Mouse (Mus musculus) hindbrain, embryonic 10.5 days (tissue): ENCODE measurements around the gene Cenps. TPM values are rescaled to one million over a fixed set of nuclear protein-coding genes. Genes with fewer than 3 reads are reported as not detected.
"Not testable (repeated sequence)": the region's sequence is repeated elsewhere in the genome, so short reads cannot be mapped to it uniquely, and the experiment has no call there.

Experiments
- DNase-seq: peaks from one replicate; pipeline ENCODE4 v3.0.0-alpha.2; 2017; ENCODE audit warnings: low spot score
- H3K27ac ChIP-seq: fragments of 300-500 bp; sonication (generic); 2 replicates; pipeline ENCODE4 v1.5.1; 2016; ENCODE audit warnings: mild to moderate bottlenecking, moderate library complexity
- H3K27me3 ChIP-seq: fragments of 300-500 bp; sonication (generic); 2 replicates; pipeline ENCODE4 v1.6.1; 2016; ENCODE audit warnings: mild to moderate bottlenecking; ENCODE audit not compliant: poor library complexity, insufficient read depth, severe bottlenecking
- H3K36me3 ChIP-seq: fragments of 300-500 bp; sonication (generic); 2 replicates; pipeline ENCODE4 v1.6.1; 2016; ENCODE audit warnings: mild to moderate bottlenecking, moderate library complexity
- H3K4me1 ChIP-seq: fragments of 300-500 bp; sonication (generic); replicated peaks from 2 replicates; pipeline ENCODE4 v1.6.1; 2016; ENCODE audit warnings: mild to moderate bottlenecking
- H3K4me3 ChIP-seq: fragments of 300-500 bp; sonication (generic); 2 replicates; pipeline ENCODE4 v1.5.1; 2016; ENCODE audit warnings: mild to moderate bottlenecking, moderate library complexity
- H3K9me3 ChIP-seq: fragments of 300-500 bp; sonication (generic); 2 replicates; pipeline ENCODE4 v1.6.1; 2016; ENCODE audit warnings: mild to moderate bottlenecking, moderate library complexity
- WGBS: fragments of 180-500 bp; shearing (Covaris S2); methylation state at CpG from one replicate; pipeline ENCODE4 v1.1.7; 2016; 5-methylcytosine and 5-hydroxymethylcytosine counted together
- polyA plus RNA-seq: library from polyadenylated mRNA; unstranded; fragments of >200 nt; fragmentation: Nextera tagmentation; extraction: Ambion mirVana; gene quantifications from 2 replicates; pipeline ENCODE4 v1.2.1, GENCODE M21; 2016

Cenps gene
- polyA plus RNA-seq, 1 experiment from 2014 or later, result 56.0 TPM

DNA sequence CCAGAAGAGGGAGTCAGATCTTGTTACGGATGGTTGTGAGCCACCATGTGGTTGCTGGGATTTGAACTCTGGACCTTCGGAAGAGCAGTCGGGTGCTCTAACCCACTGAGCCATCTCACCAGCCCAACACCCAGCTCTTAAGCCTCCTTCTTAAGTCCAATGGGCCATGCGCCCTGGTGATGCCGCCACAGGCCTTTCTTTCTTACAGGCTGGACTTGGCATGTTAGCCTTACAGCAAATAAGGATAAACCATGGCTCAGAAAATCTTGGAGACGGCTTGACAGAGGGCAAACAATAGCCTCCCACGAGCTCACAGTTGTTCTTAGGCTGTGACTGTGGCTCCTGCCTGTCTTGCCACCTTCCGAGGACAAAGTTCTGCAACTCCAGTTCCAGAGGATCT is 32.5 kb upstream of the Cenps start:
- WGBS, result 79% methylated on average over 8 of the region's 8 CpGs

GRCm38 (mm10) chr4:149168016-149168415 is 30.6 kb upstream of the Cenps start:
- no peaks in the 10 kb centered on the region for H3K9me3 ChIP-seq
- no peaks in the 10 kb centered on the region for H3K27me3 ChIP-seq
- no peak overlapping the region for H3K4me3 ChIP-seq
- no peak overlapping the region for H3K27ac ChIP-seq
- peaks cover 22% of the 10 kb centered on the region for H3K36me3 ChIP-seq
- 80% methylated on average over 2 of the region's 2 CpGs for WGBS
- H3K4me1 ChIP-seq, result peaks cover 36% of the 10 kb centered on the region
- no peak for DNase-seq

More for the DNA sequence above, 32.5 kb upstream of the Cenps start:
- DNase-seq, H3K27ac ChIP-seq, H3K36me3 ChIP-seq, H3K9me3 ChIP-seq, H3K27me3 ChIP-seq, H3K4me3 ChIP-seq: not testable (repeated sequence)
- peaks cover 39% of the 10 kb centered on the region for H3K4me1 ChIP-seq

DNA sequence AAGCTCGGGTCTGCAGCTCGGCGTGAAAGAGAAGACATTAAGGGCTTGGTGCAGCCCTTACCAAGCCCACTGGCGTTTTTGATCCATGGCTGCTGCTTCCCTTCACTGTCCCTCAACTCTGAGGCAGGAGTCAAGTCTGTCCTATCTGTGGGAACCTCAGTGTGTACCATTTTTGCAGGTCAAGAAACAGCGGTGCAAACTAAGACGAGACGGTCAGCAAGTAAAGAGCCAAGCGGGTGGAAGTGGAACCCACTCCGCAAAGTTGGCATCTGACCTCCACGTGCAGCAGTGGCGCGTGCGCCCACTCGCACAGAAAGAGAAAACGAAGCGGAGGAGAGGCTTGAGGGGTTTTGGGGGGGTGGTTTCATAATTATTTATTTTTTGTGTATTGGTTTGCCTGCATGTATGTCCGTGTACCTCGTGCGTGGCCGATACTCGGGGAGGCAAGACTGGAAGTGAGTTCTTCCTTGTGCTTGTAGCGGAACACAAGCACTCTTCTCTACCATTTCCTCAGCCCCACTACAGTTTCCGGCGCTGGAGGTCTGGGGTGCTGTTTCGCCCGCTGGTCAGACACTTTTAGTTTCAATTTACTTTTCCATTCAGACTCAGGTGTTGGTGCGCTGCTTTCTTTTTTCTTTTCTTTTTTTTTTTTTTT is 29.7 kb upstream of the Cenps start:
- Histone ChIP-seq H3K4me3 (peak overlapping the region; percentile 76), H3K27ac (peak overlapping the region; percentile 91), H3K27me3 (no peaks in the 10 kb centered on the region), H3K4me1 (peaks cover 35% of the 10 kb centered on the region), H3K9me3 (no peaks in the 10 kb centered on the region), H3K36me3 (peaks cover 32% of the 10 kb centered on the region)
- no peak for DNase-seq
- 2% methylated on average over 27 of the region's 27 CpGs for WGBS

GRCm38 (mm10) chr4:149166215-149166946 is 29.0 kb upstream of the Cenps start, which contains the start of gene Pgd:
Gene Pgd, minus strand, starts transcription at chr4:149166771.
- DNase-seq, result peak; percentile 96
- no peaks in the 10 kb centered on the region for H3K27me3 ChIP-seq
- H3K4me1 ChIP-seq, result peaks cover 35% of the 10 kb centered on the region
- H3K36me3 ChIP-seq, result peaks cover 39% of the 10 kb centered on the region
- peak within 1 kb of the TSS; percentile 76 for H3K4me3 ChIP-seq
- H3K9me3 ChIP-seq, result no peaks in the 10 kb centered on the region
- under 1% methylated on average over 59 of the region's 59 CpGs for WGBS
- H3K27ac ChIP-seq, result peak within 1 kb of the TSS; percentile 91

DNA sequence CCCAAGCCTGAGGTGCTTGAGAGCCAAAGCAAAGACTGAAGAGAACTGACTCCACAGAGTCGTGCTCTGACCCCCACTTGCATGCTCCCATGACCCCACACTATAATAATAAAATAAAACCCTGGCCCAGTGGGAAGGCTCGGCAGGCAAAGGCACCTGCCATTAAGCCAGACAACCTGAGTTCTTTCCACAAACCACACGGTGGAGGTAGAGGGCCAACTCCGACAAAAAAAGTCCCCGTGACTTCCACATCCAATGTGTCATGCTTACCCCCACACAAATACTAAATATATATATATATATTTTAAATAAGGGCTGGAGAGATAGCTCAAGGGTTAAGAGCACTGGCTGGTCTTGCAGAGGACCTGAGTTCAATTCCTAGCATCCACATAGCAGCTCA is 26.7 kb upstream of the Cenps start:
- no peak overlapping the region for H3K4me3 ChIP-seq
- H3K36me3 ChIP-seq, result peaks cover 61% of the 10 kb centered on the region
- DNase-seq, result no peak
- H3K9me3 ChIP-seq, result no peaks in the 10 kb centered on the region
- no peak overlapping the region for H3K27ac ChIP-seq
- peaks cover 29% of the 10 kb centered on the region for H3K4me1 ChIP-seq
- no peaks in the 10 kb centered on the region for H3K27me3 ChIP-seq
- WGBS, result 59% methylated on average over 5 of the region's 5 CpGs

GRCm38 (mm10) chr4:149163196-149163595 is 25.8 kb upstream of the Cenps start:
- Histone ChIP-seq H3K36me3 (peaks cover 70% of the 10 kb centered on the region), H3K27me3 (no peaks in the 10 kb centered on the region), H3K4me1 (peaks cover 29% of the 10 kb centered on the region), H3K27ac (no peak overlapping the region), H3K4me3 (no peak overlapping the region), H3K9me3 (no peaks in the 10 kb centered on the region)
- 82% methylated on average over 1 of the region's 1 CpGs for WGBS
- no peak for DNase-seq

DNA sequence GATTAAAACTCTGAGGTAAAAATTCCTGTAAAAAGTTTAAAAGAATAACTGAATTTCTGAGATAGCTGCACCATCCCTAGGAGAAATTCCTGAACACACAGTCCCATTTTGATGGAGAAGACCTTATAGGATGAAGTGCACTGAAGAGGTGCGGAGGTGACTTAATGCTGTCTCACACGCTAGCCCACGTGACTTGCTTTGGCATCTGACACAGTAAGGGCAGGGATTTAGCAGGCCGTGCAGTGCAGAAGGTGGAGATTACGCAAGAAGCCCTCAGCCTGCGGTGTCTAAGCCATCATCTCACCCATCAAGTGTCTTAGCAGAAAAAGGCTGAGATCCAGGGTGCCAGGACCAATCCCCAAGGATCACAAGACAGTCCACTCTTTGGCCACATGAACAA is 23.7 kb upstream of the Cenps start:
- DNase-seq, result no peak
- H3K27me3 ChIP-seq, result no peaks in the 10 kb centered on the region
- H3K9me3 ChIP-seq, result no peaks in the 10 kb centered on the region
- H3K36me3 ChIP-seq, result peaks cover 91% of the 10 kb centered on the region
- 93% methylated on average over 6 of the region's 6 CpGs for WGBS
- H3K27ac ChIP-seq, result no peak overlapping the region
- H3K4me3 ChIP-seq, result no peak overlapping the region
- peaks cover 18% of the 10 kb centered on the region for H3K4me1 ChIP-seq

DNA sequence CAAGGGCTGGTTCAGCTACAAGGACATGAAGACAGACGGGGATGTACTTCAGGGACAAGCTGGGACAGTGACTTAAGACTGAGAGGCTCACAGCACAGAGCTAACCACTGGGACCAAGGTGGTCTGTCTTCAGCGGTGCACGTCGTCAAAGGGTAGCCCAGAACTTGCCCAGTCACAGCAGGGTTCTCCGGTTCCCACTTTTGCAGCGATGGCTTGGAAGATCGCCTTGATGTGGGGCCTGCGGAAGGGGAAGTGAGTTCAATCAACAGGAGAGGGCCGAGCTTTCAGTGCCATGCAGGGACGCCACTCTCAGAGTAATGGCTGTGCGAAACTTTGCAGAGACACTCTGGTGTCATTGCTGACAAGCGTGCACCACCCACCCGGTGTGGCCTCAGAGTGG is 22.5 kb upstream of the Cenps start:
- Histone ChIP-seq H3K4me3 (no peak overlapping the region), H3K36me3 (peaks cover 99% of the 10 kb centered on the region), H3K9me3 (0 out of 2 replicates have a peak, but pooled peaks cover 3% of the 10 kb centered on the region)

DNA sequence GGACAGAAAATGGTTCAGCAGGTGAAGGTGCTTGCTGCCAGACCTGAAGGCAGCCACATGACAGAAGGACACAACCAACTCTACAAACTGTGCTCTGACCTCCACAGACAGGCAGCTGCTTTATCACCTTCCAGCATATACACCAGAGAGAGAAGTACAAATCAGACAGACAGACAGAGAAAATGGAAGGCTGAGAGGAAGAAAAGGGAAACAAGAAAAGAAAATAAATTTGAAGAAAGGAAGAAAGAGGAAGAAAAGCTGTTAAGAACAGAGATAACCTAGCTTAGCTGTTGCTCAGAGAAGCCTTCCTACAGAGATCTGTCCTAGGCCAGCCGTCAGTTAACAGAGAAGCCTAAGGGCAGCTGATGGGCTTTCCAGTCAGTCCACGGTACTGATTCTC is 21.8 kb upstream of the Cenps start:
- Histone ChIP-seq H3K27ac (no peak overlapping the region), H3K4me3 (no peak overlapping the region), H3K27me3 (no peaks in the 10 kb centered on the region), H3K4me1 (0 out of 2 replicates have a peak, but pooled peaks cover 3% of the 10 kb centered on the region), H3K9me3 (0 out of 2 replicates have a peak, but pooled peaks cover 3% of the 10 kb centered on the region), H3K36me3 (peaks cover 100% of the 10 kb centered on the region)
- no peak for DNase-seq
- 92% methylated on average over 2 of the region's 2 CpGs for WGBS

More for the DNA sequence above, 22.5 kb upstream of the Cenps start:
- Histone ChIP-seq H3K27ac (no peak overlapping the region), H3K4me1 (peaks cover 6% of the 10 kb centered on the region; the same call in 1 of the 2 replicates), H3K27me3 (no peaks in the 10 kb centered on the region)
- WGBS, result 93% methylated on average over 13 of the region's 13 CpGs
- DNase-seq, result no peak

- Histone ChIP-seq H3K4me3 (no peak overlapping the region), H3K27me3 (no peaks in the 10 kb centered on the region), H3K4me1 (no peaks in the 10 kb centered on the region), H3K27ac (no peak overlapping the region), H3K9me3 (0 out of 2 replicates have a peak, but pooled peaks cover 3% of the 10 kb centered on the region), H3K36me3 (peaks cover 100% of the 10 kb centered on the region)
- WGBS, result 96% methylated on average over 8 of the region's 8 CpGs
- no peak for DNase-seq
These were observed 20.1 kb upstream of the Cenps start for GRCm38 (mm10) chr4:149157415-149157973.

- WGBS, result 96% methylated on average over 6 of the region's 6 CpGs
- peaks cover 100% of the 10 kb centered on the region for H3K36me3 ChIP-seq
- H3K4me3 ChIP-seq, result no peak overlapping the region
- H3K4me1 ChIP-seq, result no peaks in the 10 kb centered on the region
- 0 out of 2 replicates have a peak, but pooled peaks cover 3% of the 10 kb centered on the region for H3K9me3 ChIP-seq
- no peak for DNase-seq
- H3K27me3 ChIP-seq, result no peaks in the 10 kb centered on the region
- no peak overlapping the region for H3K27ac ChIP-seq
These were observed 18.3 kb upstream of the Cenps start for GRCm38 (mm10) chr4:149155711-149156110.

- Histone ChIP-seq H3K9me3 (0 out of 2 replicates have a peak, but pooled peaks cover 3% of the 10 kb centered on the region), H3K4me3 (no peak overlapping the region), H3K4me1 (0 out of 2 replicates have a peak, but pooled peaks cover 3% of the 10 kb centered on the region), H3K36me3 (peaks cover 100% of the 10 kb centered on the region), H3K27me3 (no peaks in the 10 kb centered on the region), H3K27ac (no peak overlapping the region)
- no peak for DNase-seq
- 98% methylated on average over 7 of the region's 7 CpGs for WGBS
These were observed 17.4 kb upstream of the Cenps start for GRCm38 (mm10) chr4:149154859-149155258.

DNA sequence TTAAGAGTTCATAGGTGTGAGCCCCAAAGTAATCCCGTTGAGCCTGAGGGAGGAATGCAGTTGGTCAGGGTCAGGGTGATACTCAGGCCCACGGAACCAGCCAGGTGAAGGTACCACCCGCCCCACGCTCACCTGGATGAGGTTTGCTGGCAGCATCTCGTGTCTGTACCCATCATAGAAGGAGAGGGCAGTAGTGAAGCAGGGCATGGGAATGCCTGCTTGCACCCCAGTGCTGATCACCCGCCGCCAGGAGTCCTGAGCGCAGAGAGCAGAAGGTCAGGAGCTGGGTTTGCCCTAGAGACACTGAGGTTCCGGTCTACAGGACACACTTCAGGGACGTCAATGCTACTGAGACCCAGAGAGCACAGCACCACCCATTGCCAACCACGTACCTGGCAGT is 13.3 kb upstream of the Cenps start:
- 89% methylated on average over 11 of the region's 11 CpGs for WGBS
- Histone ChIP-seq H3K4me1 (peaks cover 15% of the 10 kb centered on the region), H3K27me3 (no peaks in the 10 kb centered on the region; the same call in 1 of the 2 replicates), H3K9me3 (0 out of 2 replicates have a peak, but pooled peaks cover 3% of the 10 kb centered on the region), H3K4me3 (no peak overlapping the region), H3K36me3 (peaks cover 69% of the 10 kb centered on the region), H3K27ac (no peak overlapping the region)
- DNase-seq, result no peak
